Mouse (Mus musculus) olfactory bulb, adult 2 months (tissue): ENCODE results near the gene Slc30a1.

Experiments
- CTCF ChIP-seq: fragments of 200-500 bp; IDR thresholded peaks from 2 replicates; pipeline ENCODE4 v1.5.1; 2012; ENCODE audit warnings: low read depth, mild to moderate bottlenecking, low read length, moderate library complexity; ENCODE audit not compliant: insufficient read depth
- POLR2A ChIP-seq: fragments of 200-500 bp; IDR thresholded peaks from 2 replicates; pipeline ENCODE4 v1.6.1; 2012; ENCODE audit warnings: mild to moderate bottlenecking, low read depth, low read length, moderate library complexity; ENCODE audit not compliant: insufficient read depth

DNA sequence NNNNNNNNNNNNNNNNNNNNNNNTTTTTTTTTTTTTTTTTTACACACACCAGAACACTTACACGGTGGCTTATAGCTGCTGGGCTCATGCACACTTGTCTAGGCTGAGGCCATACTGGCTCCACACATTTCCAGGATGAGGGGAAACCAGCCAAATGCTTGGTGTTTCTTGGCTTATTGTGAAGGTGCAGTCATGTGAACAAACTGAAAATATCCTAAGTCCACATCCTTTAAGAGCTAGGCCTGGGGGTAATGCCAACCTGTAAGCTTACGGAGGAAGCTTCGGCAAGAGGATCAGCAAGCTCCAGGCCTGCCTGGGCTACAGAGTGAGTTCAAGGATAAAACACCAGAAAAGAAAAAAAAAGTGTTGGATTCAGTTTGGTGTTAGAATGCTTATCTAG is 50.8 kb downstream of the Slc30a1 start:
- TF ChIP-seq CTCF (no peak), POLR2A (no peak)
